Mouse (Mus musculus) erythroblast, embryonic 14.5 days (primary cell): ENCODE data around the gene Tbx2. TPM values are rescaled to one million over a fixed set of nuclear protein-coding genes. Genes with fewer than 3 reads are reported as not detected.

ENCODE experiments used
- H3K27me3 ChIP-seq: 2 replicates; pipeline ENCODE4 v1.6.1; 2012; ENCODE audit warnings: inconsistent platforms; ENCODE audit not compliant: control insufficient read depth
- H3K36me3 ChIP-seq: 2 replicates; pipeline ENCODE4 v1.6.1; 2012; ENCODE audit warnings: mild to moderate bottlenecking, inconsistent platforms; ENCODE audit not compliant: control insufficient read depth
- H3K4me1 ChIP-seq: 2 replicates; pipeline ENCODE4 v1.6.1; 2012; ENCODE audit warnings: inconsistent platforms; ENCODE audit not compliant: control insufficient read depth
- H3K4me3 ChIP-seq: replicated peaks from 2 replicates; pipeline ENCODE3; 2012; ENCODE audit warnings: moderate library complexity, mild to moderate bottlenecking, inconsistent platforms
- H3K9me3 ChIP-seq: 2 replicates; pipeline ENCODE4 v1.6.1; 2012; ENCODE audit warnings: low read length, inconsistent platforms, mixed read lengths; ENCODE audit not compliant: control insufficient read depth
- GATA1 ChIP-seq: IDR thresholded peaks from 2 replicates; pipeline ENCODE4 v1.6.1; 2012; ENCODE audit warnings: low read length, inconsistent platforms, mixed read lengths
- TAL1 ChIP-seq: IDR thresholded peaks from 3 replicates; pipeline ENCODE4 v1.6.1; 2012; ENCODE audit warnings: low read length, inconsistent platforms, mixed read lengths
- polyA plus RNA-seq: library from polyadenylated mRNA; stranded (reverse); fragments of >175 nt; gene quantifications from 2 replicates; pipeline ENCODE4 v1.2.3, GENCODE M21; 2012

Tbx2 gene
- polyA plus RNA-seq, 1 experiment = 0.12 TPM

- TF ChIP-seq TAL1 (no peak), GATA1 (no peak)
- peaks cover 41% of the 10 kb centered on the region for H3K9me3 ChIP-seq
- no peak overlapping the region for H3K4me3 ChIP-seq
- peaks cover 100% of the 10 kb centered on the region for H3K27me3 ChIP-seq
- peaks cover 8% of the 10 kb centered on the region for H3K4me1 ChIP-seq
- no peaks in the 10 kb centered on the region for H3K36me3 ChIP-seq
Measured at GRCm38 (mm10) chr11:85836523-85837290, 4.4 kb downstream of the Tbx2 start.

- H3K27me3 ChIP-seq = peaks cover 100% of the 10 kb centered on the region
- no peak overlapping the region for H3K4me3 ChIP-seq
- H3K36me3 ChIP-seq = no peaks in the 10 kb centered on the region
- TF ChIP-seq GATA1 (no peak), TAL1 (no peak)
- H3K9me3 ChIP-seq = peaks cover 42% of the 10 kb centered on the region
- H3K4me1 ChIP-seq = peaks cover 7% of the 10 kb centered on the region
Measured at GRCm38 (mm10) chr11:85837291-85837647, 4.9 kb downstream of the Tbx2 start.

- Histone ChIP-seq H3K4me3 (no peak overlapping the region), H3K36me3 (no peaks in the 10 kb centered on the region), H3K27me3 (peaks cover 100% of the 10 kb centered on the region), H3K9me3 (peaks cover 44% of the 10 kb centered on the region), H3K4me1 (peaks cover 8% of the 10 kb centered on the region)
- TF ChIP-seq GATA1 (no peak), TAL1 (no peak)
Measured at GRCm38 (mm10) chr11:85837648-85838423, 5.5 kb downstream of the Tbx2 start.

- Histone ChIP-seq H3K36me3 (no peaks in the 10 kb centered on the region), H3K9me3 (peaks cover 47% of the 10 kb centered on the region), H3K27me3 (peaks cover 100% of the 10 kb centered on the region), H3K4me1 (peaks cover 16% of the 10 kb centered on the region), H3K4me3 (no peak overlapping the region)
- no peak for TF ChIP-seq TAL1
- TF ChIP-seq GATA1 = no peak
Measured at GRCm38 (mm10) chr11:85838424-85839257, 6.3 kb downstream of the Tbx2 start.

GRCm38 (mm10) chr11:85839258-85840030 lies 7.1 kb downstream of the Tbx2 start:
- peaks cover 24% of the 10 kb centered on the region for H3K4me1 ChIP-seq
- H3K27me3 ChIP-seq = peaks cover 100% of the 10 kb centered on the region
- TF ChIP-seq TAL1 (no peak), GATA1 (no peak)
- H3K36me3 ChIP-seq = no peaks in the 10 kb centered on the region
- H3K4me3 ChIP-seq = no peak overlapping the region
- peaks cover 44% of the 10 kb centered on the region for H3K9me3 ChIP-seq

- TF ChIP-seq TAL1 (no peak), GATA1 (no peak)
- peaks cover 41% of the 10 kb centered on the region for H3K9me3 ChIP-seq
- H3K4me1 ChIP-seq = peaks cover 28% of the 10 kb centered on the region
- H3K4me3 ChIP-seq = no peak overlapping the region
- no peaks in the 10 kb centered on the region for H3K36me3 ChIP-seq
- peaks cover 100% of the 10 kb centered on the region for H3K27me3 ChIP-seq
Measured at GRCm38 (mm10) chr11:85840031-85840802, 7.9 kb downstream of the Tbx2 start.

GRCm38 (mm10) chr11:85840803-85841145 lies 8.4 kb downstream of the Tbx2 start:
- Histone ChIP-seq H3K36me3 (no peaks in the 10 kb centered on the region), H3K4me3 (no peak overlapping the region), H3K4me1 (peaks cover 28% of the 10 kb centered on the region), H3K27me3 (peaks cover 100% of the 10 kb centered on the region), H3K9me3 (peaks cover 41% of the 10 kb centered on the region)
- TF ChIP-seq TAL1 = no peak
- no peak for TF ChIP-seq GATA1

GRCm38 (mm10) chr11:85841211-85841681 lies 8.9 kb downstream of the Tbx2 start:
- H3K4me1 ChIP-seq = peaks cover 28% of the 10 kb centered on the region
- H3K4me3 ChIP-seq = no peak overlapping the region
- H3K27me3 ChIP-seq = peaks cover 100% of the 10 kb centered on the region
- peaks cover 41% of the 10 kb centered on the region for H3K9me3 ChIP-seq
- no peak for TF ChIP-seq TAL1
- no peak for TF ChIP-seq GATA1
- no peaks in the 10 kb centered on the region for H3K36me3 ChIP-seq
